Mouse (Mus musculus): ENCODE data around the gene Mrps12. TPM values are rescaled to one million over a fixed set of nuclear protein-coding genes. Genes with fewer than 3 reads are reported as not detected.
A peak's percentile ranks its signal among the peaks of the same experiment; 100 is the strongest.

The Mrps12 gene
- polyA plus RNA-seq, 1 experiment from 2014 or later: 135 TPM

DNA sequence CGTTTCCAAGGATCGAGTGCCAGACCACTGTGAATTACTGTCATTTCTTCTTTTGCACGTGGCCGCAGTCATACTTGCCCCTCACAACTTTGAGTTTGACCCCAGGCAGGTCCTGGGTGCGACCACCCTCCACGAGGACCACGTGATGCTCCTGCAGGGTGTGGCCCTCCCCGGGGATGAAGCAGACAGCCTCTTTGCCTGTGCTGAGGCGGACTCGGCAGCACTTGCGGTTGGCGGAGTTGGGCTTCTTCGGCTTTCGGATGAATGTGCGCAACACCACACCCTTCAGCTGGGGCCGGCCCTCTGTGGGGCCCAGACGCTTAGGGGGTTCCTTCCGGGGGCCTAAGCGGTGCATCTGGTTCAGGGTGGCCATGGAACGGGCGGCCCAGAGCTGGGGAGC is 1.8 kb downstream of the Mrps12 start:
- 94% methylated on average over 21 of the region's 21 CpGs for WGBS
- Histone ChIP-seq H3K9me3 (replicated peaks; ENCODE audit: control insufficient read depth, low read length) (no peaks in the 10 kb centered on the region), H3K27me3 (ENCODE audit: control insufficient read depth, insufficient read depth, low read length) (no peaks in the 10 kb centered on the region), H3K27ac (ENCODE audit: low read length) (no peak overlapping the region), H3K4me2 (ENCODE audit: low read depth, low read length) (no peak overlapping the region), H3K9ac (ENCODE audit: low read length) (no peak overlapping the region), H3K4me3 (replicated peaks; ENCODE audit: low read length) (no peak overlapping the region), H3K4me1 (ENCODE audit: control insufficient read depth, insufficient read depth, low read length) (peaks cover 7% of the 10 kb centered on the region; the same call in 1 of the 2 replicates), H3K36me3 (ENCODE audit: control insufficient read depth, insufficient read depth, low read length) (peaks cover 14% of the 10 kb centered on the region; the same call in 1 of the 2 replicates)
- ATAC-seq (ENCODE audit: insufficient read depth, low FRiP score): no peak

DNA sequence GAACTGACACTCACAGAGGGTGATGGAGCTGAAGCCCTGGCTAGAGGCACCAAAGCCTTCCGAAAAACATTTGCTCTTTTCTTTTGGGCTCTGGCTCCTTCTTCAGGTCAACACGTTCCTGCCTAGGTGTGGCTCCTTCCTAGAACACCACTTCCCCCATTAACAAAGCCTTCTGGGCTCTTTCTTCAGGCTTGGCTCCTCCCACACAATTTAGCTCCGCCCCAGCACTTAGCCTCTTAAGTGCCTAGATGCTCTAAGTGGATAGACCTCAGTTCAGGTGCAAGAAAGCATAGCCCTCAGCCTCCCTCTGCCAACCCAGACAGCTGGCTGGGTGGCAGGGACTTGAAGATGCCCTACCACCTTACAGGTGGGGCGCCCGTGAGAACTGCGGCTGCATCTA is 5.9 kb downstream of the Mrps12 start:
- WGBS: 75% methylated on average over 6 of the region's 6 CpGs
- no peak for ATAC-seq (ENCODE audit: insufficient read depth, low FRiP score)
- H3K4me2 ChIP-seq (ENCODE audit: low read depth, low read length): no peak overlapping the region
- H3K9me3 ChIP-seq (replicated peaks; ENCODE audit: control insufficient read depth, low read length): peaks cover 10% of the 10 kb centered on the region; the same call in 1 of the 2 replicates
- H3K36me3 ChIP-seq (ENCODE audit: control insufficient read depth, insufficient read depth, low read length): peaks cover 14% of the 10 kb centered on the region; the same call in 1 of the 2 replicates
- peaks cover 7% of the 10 kb centered on the region for H3K4me1 ChIP-seq (ENCODE audit: control insufficient read depth, insufficient read depth, low read length)
- H3K27ac ChIP-seq (ENCODE audit: low read length): no peak overlapping the region
- no peak overlapping the region for H3K4me3 ChIP-seq (replicated peaks; ENCODE audit: low read length)
- H3K9ac ChIP-seq (ENCODE audit: low read length): no peak overlapping the region
- H3K27me3 ChIP-seq (ENCODE audit: control insufficient read depth, insufficient read depth, low read length): no peaks in the 10 kb centered on the region

DNA sequence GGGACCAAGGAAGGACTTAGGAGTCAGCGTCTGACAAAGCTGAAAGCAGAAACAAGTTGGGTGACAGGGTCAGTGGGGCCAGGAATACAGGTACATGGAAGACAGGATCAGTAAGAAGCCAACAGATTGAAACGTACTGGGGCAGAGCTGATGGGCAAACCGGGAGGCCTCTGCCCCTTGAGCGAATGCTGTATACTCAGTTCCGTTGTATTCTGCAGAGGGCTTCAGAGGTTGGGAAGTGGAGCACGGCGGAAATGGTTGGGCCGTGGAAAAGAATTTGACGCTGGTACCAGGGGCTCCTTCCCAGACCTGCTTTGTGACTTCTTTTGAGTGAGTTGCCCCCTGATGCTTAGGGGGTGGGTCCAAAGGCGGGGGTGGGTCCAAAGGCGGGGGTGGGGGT is 8.4 kb downstream of the Mrps12 start:
- ATAC-seq (ENCODE audit: insufficient read depth, low FRiP score): no peak; the same call in 1 of the 2 replicates

DNA sequence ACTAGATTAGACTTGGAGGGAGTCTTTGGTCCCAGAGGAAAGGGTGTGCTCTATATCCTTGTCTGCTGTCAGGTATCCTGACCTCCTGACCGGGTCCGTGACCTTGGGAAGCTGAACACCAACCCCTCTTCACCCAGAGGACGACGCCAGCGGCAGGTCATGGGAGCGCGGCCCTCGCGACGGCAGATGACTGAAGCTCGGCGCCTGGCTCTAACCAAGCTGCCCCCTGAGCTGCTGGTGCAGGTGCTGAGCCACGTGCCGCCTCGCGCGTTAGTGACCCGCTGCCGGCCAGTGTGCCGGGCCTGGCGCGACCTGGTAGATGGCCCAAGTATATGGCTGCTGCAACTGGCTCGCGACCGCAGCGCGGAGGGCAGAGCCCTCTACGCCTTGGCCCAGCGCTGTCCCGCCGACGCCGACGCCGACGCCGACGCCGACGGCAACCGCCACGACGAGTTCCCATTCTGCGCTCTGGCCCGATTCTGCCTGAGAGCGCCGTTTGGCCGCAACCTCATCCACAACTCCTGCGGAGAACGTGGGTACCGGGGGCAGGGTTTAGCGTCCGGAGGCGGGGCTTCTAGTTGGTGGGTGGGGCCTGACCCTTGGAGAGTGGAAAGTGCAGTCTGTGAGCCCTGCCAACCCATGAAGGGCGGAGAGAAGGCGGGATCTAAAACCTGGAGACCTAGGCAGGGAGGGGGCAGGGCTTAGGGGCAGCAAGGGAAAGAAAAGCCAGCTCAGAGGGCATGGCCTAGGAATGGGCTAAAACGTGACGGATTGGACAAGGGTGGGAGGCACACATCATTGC is 9.1 kb downstream of the Mrps12 start:
- 0 out of 2 replicates have a peak, but pooled peaks cover 5% of the 10 kb centered on the region for H3K36me3 ChIP-seq (ENCODE audit: control insufficient read depth, insufficient read depth, low read length)
- no peak overlapping the region for H3K27ac ChIP-seq (ENCODE audit: low read length)

More for the DNA sequence above, 8.4 kb downstream of the Mrps12 start:
- Histone ChIP-seq H3K4me2 (ENCODE audit: low read depth, low read length) (peak overlapping the region; percentile 84), H3K4me1 (ENCODE audit: control insufficient read depth, insufficient read depth, low read length) (peaks cover 6% of the 10 kb centered on the region), H3K9me3 (replicated peaks; ENCODE audit: control insufficient read depth, low read length) (peaks cover 10% of the 10 kb centered on the region; the same call in 1 of the 2 replicates), H3K4me3 (replicated peaks; ENCODE audit: low read length) (peak overlapping the region; percentile 53), H3K36me3 (ENCODE audit: control insufficient read depth, insufficient read depth, low read length) (peaks cover 11% of the 10 kb centered on the region; the same call in 1 of the 2 replicates), H3K27me3 (ENCODE audit: control insufficient read depth, insufficient read depth, low read length) (no peaks in the 10 kb centered on the region), H3K9ac (ENCODE audit: low read length) (peak overlapping the region; percentile 58; the same call in 1 of the 2 replicates), H3K27ac (ENCODE audit: low read length) (no peak overlapping the region)
- 22% methylated on average over 11 of the region's 11 CpGs for WGBS

DNA sequence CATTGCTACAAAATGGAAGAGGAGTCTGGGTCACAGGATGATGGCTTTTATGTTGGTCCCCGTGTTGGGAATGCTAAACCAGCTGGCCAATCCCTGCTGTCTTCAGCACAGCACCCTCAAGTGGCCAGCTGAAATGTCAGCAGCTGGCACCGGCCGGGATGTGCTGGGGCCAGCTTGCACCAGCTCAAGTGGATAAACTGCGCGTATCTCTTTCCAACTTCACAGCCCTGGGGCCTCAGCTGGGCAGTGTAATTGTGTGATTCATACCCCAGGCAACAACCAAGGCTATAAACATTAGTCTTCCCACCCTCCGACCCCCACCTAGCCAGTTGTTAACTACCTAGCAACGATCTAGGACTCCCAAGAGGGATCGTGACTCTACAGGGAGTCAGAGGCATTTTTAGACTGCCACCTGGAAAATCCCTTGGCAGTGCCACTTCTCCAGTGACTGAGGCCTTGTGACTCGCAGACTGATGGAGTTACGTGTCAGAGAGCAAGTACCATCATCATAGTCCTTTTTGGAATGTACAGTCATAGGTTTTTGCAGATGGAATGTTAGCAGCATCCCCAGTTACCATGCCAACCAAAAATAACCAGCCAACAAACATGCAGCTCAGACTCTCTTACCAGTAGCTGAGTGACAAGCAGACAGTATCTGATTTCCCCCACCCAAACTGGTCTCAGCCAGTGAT is 13.8 kb downstream of the Mrps12 start:
- ATAC-seq (ENCODE audit: insufficient read depth, low FRiP score): no peak
- Histone ChIP-seq H3K27me3 (ENCODE audit: control insufficient read depth, insufficient read depth, low read length) (no peaks in the 10 kb centered on the region), H3K4me3 (replicated peaks; ENCODE audit: low read length) (no peak overlapping the region), H3K4me2 (ENCODE audit: low read depth, low read length) (no peak overlapping the region), H3K27ac (ENCODE audit: low read length) (no peak overlapping the region), H3K9me3 (replicated peaks; ENCODE audit: control insufficient read depth, low read length) (peaks cover 10% of the 10 kb centered on the region; the same call in 1 of the 2 replicates), H3K36me3 (ENCODE audit: control insufficient read depth, insufficient read depth, low read length) (no peaks in the 10 kb centered on the region), H3K9ac (ENCODE audit: low read length) (no peak overlapping the region), H3K4me1 (ENCODE audit: control insufficient read depth, insufficient read depth, low read length) (peaks cover 1% of the 10 kb centered on the region)
- 56% methylated on average over 10 of the region's 10 CpGs for WGBS

More for the DNA sequence above, 9.1 kb downstream of the Mrps12 start:
- Histone ChIP-seq H3K4me2 (ENCODE audit: low read depth, low read length) (peak overlapping the region; percentile 84), H3K27me3 (ENCODE audit: control insufficient read depth, insufficient read depth, low read length) (no peaks in the 10 kb centered on the region), H3K4me1 (ENCODE audit: control insufficient read depth, insufficient read depth, low read length) (peaks cover 6% of the 10 kb centered on the region), H3K4me3 (replicated peaks; ENCODE audit: low read length) (peak overlapping the region; percentile 53), H3K9me3 (replicated peaks; ENCODE audit: control insufficient read depth, low read length) (peaks cover 10% of the 10 kb centered on the region; the same call in 1 of the 2 replicates), H3K9ac (ENCODE audit: low read length) (peak overlapping the region; percentile 58)
- ATAC-seq (ENCODE audit: insufficient read depth, low FRiP score): peak; percentile 91
- 3% methylated on average over 58 of the region's 58 CpGs for WGBS

DNA sequence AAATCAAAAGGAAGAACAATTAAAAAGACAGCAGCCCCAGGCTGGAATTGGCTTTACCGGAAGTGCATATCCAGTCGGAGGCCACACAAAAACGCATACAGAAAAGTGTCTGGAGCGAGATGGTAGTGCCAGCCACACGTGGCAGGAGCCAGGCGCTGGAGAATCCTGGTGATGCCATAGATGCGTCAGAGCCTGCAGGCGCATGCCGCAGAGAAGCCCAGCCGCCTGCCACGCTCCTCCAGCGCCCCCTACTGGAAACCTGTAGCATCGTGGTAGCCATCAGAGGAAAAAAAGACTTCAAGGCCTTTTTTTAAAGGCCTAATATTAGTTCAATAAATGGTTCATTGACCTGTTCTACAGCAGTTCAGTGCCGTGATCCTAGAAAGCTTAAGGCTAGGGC is 15.0 kb downstream of the Mrps12 start:
- H3K9ac ChIP-seq (ENCODE audit: low read length): no peak overlapping the region
- H3K4me3 ChIP-seq (replicated peaks; ENCODE audit: low read length): no peak overlapping the region
- 0 out of 2 replicates have a peak, but pooled peaks have one; percentile 21 for ATAC-seq (ENCODE audit: insufficient read depth, low FRiP score)
- H3K27ac ChIP-seq (ENCODE audit: low read length): no peak overlapping the region
- 9% methylated on average over 14 of the region's 14 CpGs for WGBS
- H3K36me3 ChIP-seq (ENCODE audit: control insufficient read depth, insufficient read depth, low read length): no peaks in the 10 kb centered on the region
- H3K4me2 ChIP-seq (ENCODE audit: low read depth, low read length): peak overlapping the region; percentile 37
- no peaks in the 10 kb centered on the region for H3K27me3 ChIP-seq (ENCODE audit: control insufficient read depth, insufficient read depth, low read length)
- H3K9me3 ChIP-seq (replicated peaks; ENCODE audit: control insufficient read depth, low read length): peaks cover 6% of the 10 kb centered on the region; the same call in 1 of the 2 replicates
- H3K4me1 ChIP-seq (ENCODE audit: control insufficient read depth, insufficient read depth, low read length): no peaks in the 10 kb centered on the region

DNA sequence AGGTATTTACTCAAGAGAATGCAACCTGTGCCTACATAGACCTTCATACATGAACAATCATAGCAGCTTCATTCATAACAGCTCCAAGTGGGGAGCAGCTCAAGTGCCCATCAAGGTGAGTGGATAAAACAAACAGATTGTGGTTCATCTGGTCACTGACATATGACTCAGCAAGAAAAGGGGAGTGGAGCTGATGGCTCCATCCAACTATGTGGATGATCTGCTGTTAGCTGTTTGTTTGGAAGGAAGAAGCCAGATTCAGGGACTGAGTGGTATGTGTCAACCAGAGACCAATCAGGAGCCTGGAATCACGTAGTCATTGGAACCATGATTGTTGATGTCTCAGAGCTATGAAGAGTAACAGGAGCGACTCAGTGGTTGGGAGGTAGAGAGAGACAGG is 17.0 kb downstream of the Mrps12 start:
- Histone ChIP-seq H3K4me2 (ENCODE audit: low read depth, low read length) (no peak overlapping the region), H3K4me3 (replicated peaks; ENCODE audit: low read length) (no peak overlapping the region), H3K27ac (ENCODE audit: low read length) (no peak overlapping the region), H3K4me1 (ENCODE audit: control insufficient read depth, insufficient read depth, low read length) (no peaks in the 10 kb centered on the region), H3K36me3 (ENCODE audit: control insufficient read depth, insufficient read depth, low read length) (no peaks in the 10 kb centered on the region), H3K9ac (ENCODE audit: low read length) (no peak overlapping the region), H3K27me3 (ENCODE audit: control insufficient read depth, insufficient read depth, low read length) (no peaks in the 10 kb centered on the region), H3K9me3 (replicated peaks; ENCODE audit: control insufficient read depth, low read length) (no peaks in the 10 kb centered on the region)
- WGBS: 89% methylated on average over 2 of the region's 2 CpGs
- no peak for ATAC-seq (ENCODE audit: insufficient read depth, low FRiP score)

DNA sequence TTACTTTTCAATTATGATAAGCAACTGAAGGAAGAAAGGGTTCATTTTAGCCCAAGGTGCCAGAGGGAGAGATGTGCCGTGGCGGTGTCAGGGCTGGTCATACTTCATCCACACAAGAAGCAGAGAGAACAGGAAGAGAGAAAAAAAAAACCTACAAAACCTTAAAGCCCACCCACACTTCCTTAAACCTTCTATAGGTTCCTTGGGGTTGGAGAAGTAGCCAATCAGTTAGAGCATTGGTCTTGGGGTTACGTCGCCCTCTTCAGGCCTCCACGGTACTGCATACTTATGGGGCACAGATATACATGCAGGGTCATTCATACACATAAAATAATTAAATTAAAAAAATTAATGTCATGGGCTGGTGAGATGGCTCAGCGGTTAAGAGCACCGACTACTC is 19.5 kb downstream of the Mrps12 start:
- no peaks in the 10 kb centered on the region for H3K36me3 ChIP-seq (ENCODE audit: control insufficient read depth, insufficient read depth, low read length)
- no peak overlapping the region for H3K27ac ChIP-seq (ENCODE audit: low read length)
- H3K4me3 ChIP-seq (replicated peaks; ENCODE audit: low read length): no peak overlapping the region
- H3K9ac ChIP-seq (ENCODE audit: low read length): no peak overlapping the region
- WGBS: 86% methylated on average over 7 of the region's 7 CpGs
- ATAC-seq (ENCODE audit: insufficient read depth, low FRiP score): no peak
- H3K4me2 ChIP-seq (ENCODE audit: low read depth, low read length): no peak overlapping the region
- H3K9me3 ChIP-seq (replicated peaks; ENCODE audit: control insufficient read depth, low read length): no peaks in the 10 kb centered on the region
- H3K4me1 ChIP-seq (ENCODE audit: control insufficient read depth, insufficient read depth, low read length): no peaks in the 10 kb centered on the region
- no peaks in the 10 kb centered on the region for H3K27me3 ChIP-seq (ENCODE audit: control insufficient read depth, insufficient read depth, low read length)

Measured in stomach, embryonic 16.5 days (tissue).